Mouse (Mus musculus) liver, postnatal 0 days (tissue): ENCODE data around the gene Smyd3. TPM values are rescaled to one million over a fixed set of nuclear protein-coding genes. Genes with fewer than 3 reads are reported as not detected.
"Not testable (repeated sequence)": the region's sequence is repeated elsewhere in the genome, so short reads cannot be mapped to it uniquely, and the experiment has no call there.

ENCODE experiments used
- ATAC-seq: fragments of 200-750 bp; cut with Nextera tagmentation; 2 replicates; pipeline ENCODE4 v1.8.0; 2017; ENCODE audit warnings: mild to moderate bottlenecking, moderate library complexity
- DNase-seq: peaks from one replicate; pipeline ENCODE4 v3.0.0-alpha.2; 2016
- H3K27ac ChIP-seq: fragments of 300-500 bp; sonication (generic); 2 replicates; pipeline ENCODE4 v1.5.1; 2014; ENCODE audit warnings: antibody characterized with exemption, moderate library complexity, mild to moderate bottlenecking, low read depth
- H3K27me3 ChIP-seq: fragments of 300-500 bp; sonication (generic); 2 replicates; pipeline ENCODE4 v1.6.1; 2014; ENCODE audit warnings: low read length, control low read depth, mixed read lengths; ENCODE audit not compliant: insufficient read depth
- H3K36me3 ChIP-seq: fragments of 300-500 bp; sonication (generic); replicated peaks from 2 replicates; pipeline ENCODE4 v1.6.1; 2014; ENCODE audit warnings: mild to moderate bottlenecking, control low read depth, low read length, moderate library complexity, mixed read lengths; ENCODE audit not compliant: insufficient read depth
- H3K4me1 ChIP-seq: fragments of 300-500 bp; sonication (generic); 2 replicates; pipeline ENCODE4 v1.6.1; 2014; ENCODE audit warnings: antibody characterized with exemption, mild to moderate bottlenecking, control low read depth; ENCODE audit not compliant: insufficient read depth
- H3K4me2 ChIP-seq: fragments of 300-500 bp; sonication (generic); 2 replicates; pipeline ENCODE4 v1.6.1; 2014; ENCODE audit warnings: low read depth, mild to moderate bottlenecking, low read length, moderate library complexity, mixed read lengths
- H3K4me3 ChIP-seq: fragments of 300-500 bp; sonication (generic); 2 replicates; pipeline ENCODE4 v1.5.1; 2014; ENCODE audit warnings: low read depth, low read length
- H3K9ac ChIP-seq: fragments of 300-500 bp; sonication (generic); replicated peaks from 2 replicates; pipeline ENCODE4 v1.6.1; 2014; ENCODE audit warnings: mild to moderate bottlenecking, moderate library complexity
- H3K9me3 ChIP-seq: fragments of 300-500 bp; sonication (generic); 2 replicates; pipeline ENCODE4 v1.6.1; 2016; ENCODE audit warnings: mild to moderate bottlenecking, control low read depth, low read length, mixed read lengths
- CTCF ChIP-seq: sonication (generic); IDR thresholded peaks from 2 replicates; pipeline ENCODE4 v1.5.1; 2016; ENCODE audit warnings: antibody characterized with exemption, low read depth
- EP300 ChIP-seq: IDR thresholded peaks from 2 replicates; pipeline ENCODE4 v1.6.1; 2016; ENCODE audit warnings: antibody characterized with exemption, low read depth, mild to moderate bottlenecking
- WGBS: fragments of 180-500 bp; shearing (Covaris S2); extraction: QIAGEN DNeasy Blood & Tissue Kit; methylation state at CpG from one replicate; pipeline ENCODE4 v1.1.7; 2014; ENCODE audit not compliant: insufficient replicate concordance; 5-methylcytosine and 5-hydroxymethylcytosine counted together
- polyA plus RNA-seq: library from polyadenylated mRNA; unstranded; fragments of >200 nt; fragmentation: Nextera tagmentation; extraction: Ambion mirVana; gene quantifications from 2 replicates; pipeline ENCODE4 v1.2.1, GENCODE M21; 2015

Gene Smyd3
- polyA plus RNA-seq, 1 experiment from 2014 or later = 5.1 TPM

GRCm38 (mm10) chr1:179548996-179549752 is 31.3 kb upstream of the Smyd3 start:
- no peak for DNase-seq
- H3K4me2 ChIP-seq = no peak overlapping the region
- H3K27ac ChIP-seq = 0 out of 2 replicates have a peak overlapping the region, but pooled peaks have one; percentile 36
- peaks cover 2% of the 10 kb centered on the region; the same call in 1 of the 2 replicates for H3K36me3 ChIP-seq
- ATAC-seq = no peak
- no peak for TF ChIP-seq EP300
- no peak for TF ChIP-seq CTCF
- no peaks in the 10 kb centered on the region for H3K9me3 ChIP-seq
- peaks cover 52% of the 10 kb centered on the region for H3K4me1 ChIP-seq
- no peak overlapping the region for H3K4me3 ChIP-seq
- WGBS = 78% methylated on average over 5 of the region's 5 CpGs
- H3K27me3 ChIP-seq = no peaks in the 10 kb centered on the region
- H3K9ac ChIP-seq = no peak overlapping the region

- H3K9me3 ChIP-seq = no peaks in the 10 kb centered on the region
- no peak for ATAC-seq
- DNase-seq = no peak
- H3K36me3 ChIP-seq = peaks cover 3% of the 10 kb centered on the region
- peak overlapping the region; percentile 81 for H3K4me2 ChIP-seq
- H3K27ac ChIP-seq = no peak overlapping the region
- 0 out of 2 replicates have a peak overlapping the region, but pooled peaks have one; percentile 95 for H3K4me3 ChIP-seq
- TF ChIP-seq CTCF = no peak
- no peak for TF ChIP-seq EP300
- H3K4me1 ChIP-seq = peaks cover 42% of the 10 kb centered on the region
- H3K9ac ChIP-seq = no peak overlapping the region
- H3K27me3 ChIP-seq = no peaks in the 10 kb centered on the region
- 81% methylated on average over 11 of the region's 11 CpGs for WGBS
Measured at GRCm38 (mm10) chr1:179548220-179548619, 30.4 kb upstream of the Smyd3 start.

GRCm38 (mm10) chr1:179547176-179547575 is 29.3 kb upstream of the Smyd3 start:
- no peak for ATAC-seq
- Histone ChIP-seq H3K27ac (peak overlapping the region; percentile 92), H3K36me3 (peaks cover 5% of the 10 kb centered on the region), H3K9ac (peak overlapping the region; percentile 81), H3K4me3 (peak overlapping the region; percentile 95), H3K9me3 (no peaks in the 10 kb centered on the region), H3K4me2 (peak overlapping the region; percentile 81), H3K4me1 (peaks cover 36% of the 10 kb centered on the region), H3K27me3 (no peaks in the 10 kb centered on the region)
- no peak for DNase-seq
- 17% methylated on average over 5 of the region's 5 CpGs for WGBS
- TF ChIP-seq CTCF (no peak), EP300 (no peak)

GRCm38 (mm10) chr1:179546551-179546917 is 28.7 kb upstream of the Smyd3 start:
- Histone ChIP-seq H3K4me1 (peaks cover 31% of the 10 kb centered on the region), H3K9me3 (no peaks in the 10 kb centered on the region), H3K9ac (peak overlapping the region; percentile 81), H3K36me3 (peaks cover 5% of the 10 kb centered on the region), H3K27me3 (no peaks in the 10 kb centered on the region), H3K4me3 (peak overlapping the region; percentile 95), H3K4me2 (peak overlapping the region; percentile 81), H3K27ac (peak overlapping the region; percentile 92)
- ATAC-seq (peak; percentile 63), DNase-seq (no peak)
- WGBS = under 1% methylated on average over 35 of the region's 44 CpGs
- TF ChIP-seq CTCF = peak; percentile 28
- no peak for TF ChIP-seq EP300

- peaks cover 30% of the 10 kb centered on the region for H3K4me1 ChIP-seq
- DNase-seq (peak; percentile 99), ATAC-seq (peak; percentile 98)
- H3K27me3 ChIP-seq, H3K9me3 ChIP-seq, H3K36me3 ChIP-seq: not testable (repeated sequence)
- under 1% methylated on average over 68 of the region's 69 CpGs for WGBS
- TF ChIP-seq EP300 = peak; percentile 70; the same call in 1 of the 2 replicates
- H3K4me3 ChIP-seq = peak within 1 kb of the TSS; percentile 95
- peak within 1 kb of the TSS; percentile 81 for H3K4me2 ChIP-seq
- H3K27ac ChIP-seq = peak within 1 kb of the TSS; percentile 92
- H3K9ac ChIP-seq = peak within 1 kb of the TSS; percentile 81
Measured at GRCm38 (mm10) chr1:179545768-179546550, 28.1 kb upstream of the Smyd3 start, which contains the start of the genes Tfb2m and Cnst. Gene Tfb2m (minus strand): TSS chr1:179546267. Gene Cnst (plus strand): TSS chr1:179546370.

- ATAC-seq (no peak), DNase-seq (no peak)
- Histone ChIP-seq H3K4me3 (no peak overlapping the region), H3K27ac (no peak overlapping the region), H3K4me2 (no peak overlapping the region), H3K27me3 (no peaks in the 10 kb centered on the region), H3K9me3 (no peaks in the 10 kb centered on the region), H3K36me3 (peaks cover 10% of the 10 kb centered on the region), H3K9ac (no peak overlapping the region), H3K4me1 (peaks cover 7% of the 10 kb centered on the region; the same call in 1 of the 2 replicates)
- no peak for TF ChIP-seq EP300
- peak; percentile 61 for TF ChIP-seq CTCF
- 57% methylated on average over 3 of the region's 3 CpGs for WGBS
Measured at GRCm38 (mm10) chr1:179541502-179541901, 23.7 kb upstream of the Smyd3 start.
